Mouse (Mus musculus): Measurements from ENCODE around the gene Dcst2.

DNA sequence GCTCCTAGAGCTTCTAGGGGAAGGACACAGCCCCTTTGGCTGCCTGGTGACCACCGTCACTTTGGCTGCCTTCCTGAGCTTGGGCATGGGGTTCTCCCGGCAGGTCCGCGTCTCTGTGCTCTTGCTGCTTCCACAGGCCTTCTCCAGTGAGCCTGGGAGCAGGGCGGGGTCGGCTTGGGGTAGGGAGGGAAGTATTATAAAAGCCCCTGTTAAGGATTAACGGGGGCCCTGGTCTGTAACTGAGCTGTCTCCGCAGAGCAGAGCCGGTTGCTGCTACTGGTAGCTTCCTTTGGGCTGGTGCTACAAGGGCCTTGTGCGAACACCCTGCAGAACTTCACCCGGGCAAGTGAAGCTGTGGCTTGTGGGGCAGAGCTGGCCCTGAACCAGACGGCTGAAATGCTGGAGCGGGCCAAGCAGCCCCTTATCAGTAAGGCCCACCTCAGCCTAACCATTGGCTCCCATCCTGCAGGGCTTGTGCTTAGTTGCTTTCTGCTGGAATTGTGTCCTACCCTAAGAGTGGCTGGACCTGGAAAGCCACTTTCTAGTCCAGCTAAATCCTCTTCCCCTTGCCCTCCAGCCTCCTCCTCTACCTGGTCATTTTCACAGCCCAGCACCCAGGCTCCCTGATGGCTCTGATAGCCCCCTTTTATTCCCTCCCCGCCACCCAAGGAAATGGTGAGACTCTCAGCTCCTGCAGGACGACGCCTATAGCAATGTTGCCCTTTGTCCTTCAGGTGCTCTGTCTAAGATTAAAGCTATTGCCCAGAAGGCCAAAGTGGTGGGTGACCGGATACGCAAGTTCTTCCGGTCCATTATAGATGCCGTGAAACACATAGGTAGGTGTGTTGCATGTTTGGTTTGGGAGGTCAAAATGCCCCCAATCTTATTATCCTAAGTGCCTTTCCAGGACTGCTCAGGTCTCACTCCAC, 4.0 kb downstream of the Dcst2 start:
- no peak for TF ChIP-seq CTCF (conservative IDR thresholded peaks at IDR 0.05; ENCODE audit: low read length)
- TF ChIP-seq POU5F1 (IDR thresholded peaks at IDR 0.05; ENCODE audit: borderline replicate concordance, low read length) = no peak
- no peak for TF ChIP-seq NANOG (IDR thresholded peaks at IDR 0.05; ENCODE audit: borderline replicate concordance, low read length)

All from E14TG2a.4 (cell line).